Mouse (Mus musculus): ENCODE data around the gene Slc25a39. TPM values are rescaled to one million over a fixed set of nuclear protein-coding genes. Genes with fewer than 3 reads are reported as not detected.
"Not testable (repeated sequence)": the region's sequence is repeated elsewhere in the genome, so short reads cannot be mapped to it uniquely, and the experiment has no call there.

Gene Slc25a39
- polyA plus RNA-seq, 1 experiment: not detected

DNA sequence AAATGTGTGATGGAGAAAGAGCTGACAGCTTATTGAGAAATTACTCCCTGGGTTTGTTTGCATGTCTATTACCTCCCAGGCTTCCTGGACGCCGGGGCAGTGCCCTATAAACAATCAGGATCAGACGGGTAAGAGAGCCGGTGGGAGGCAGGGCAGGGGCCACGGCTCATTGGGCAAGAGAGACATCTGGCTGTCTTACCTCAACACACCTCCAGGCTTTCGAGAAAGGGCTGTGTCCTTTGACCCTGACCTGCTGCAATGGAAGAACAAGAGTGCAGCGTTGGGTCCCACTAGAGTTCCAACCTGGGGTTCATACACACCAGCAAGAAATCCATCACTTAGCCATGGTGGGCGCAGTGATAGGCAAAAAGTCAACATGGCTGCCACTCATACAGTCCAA is 13.8 kb upstream of the Slc25a39 start:
- H3K4me3 ChIP-seq (ENCODE audit: insufficient read depth, low read depth, low read length): no peak overlapping the region
- WGBS: 59% methylated on average over 8 of the region's 8 CpGs
- no peak overlapping the region for H3K27ac ChIP-seq (ENCODE audit: insufficient read depth, low read depth, low read length)
- no peaks in the 10 kb centered on the region for H3K4me1 ChIP-seq (ENCODE audit: control insufficient read depth, insufficient read depth, low read length)
- TF ChIP-seq POLR2A (IDR thresholded peaks at IDR 0.05; ENCODE audit: insufficient read depth, low read depth, low read length): no peak
- TF ChIP-seq CTCF (IDR thresholded peaks at IDR 0.05; ENCODE audit: insufficient read depth, low read depth, low read length): no peak

- Histone ChIP-seq H3K4me3 (ENCODE audit: insufficient read depth, low read depth, low read length) (no peak overlapping the region), H3K4me1 (ENCODE audit: control insufficient read depth, insufficient read depth, low read length) (no peaks in the 10 kb centered on the region), H3K27ac (ENCODE audit: insufficient read depth, low read depth, low read length) (no peak overlapping the region)
- TF ChIP-seq CTCF (IDR thresholded peaks at IDR 0.05; ENCODE audit: insufficient read depth, low read depth, low read length) (no peak), POLR2A (IDR thresholded peaks at IDR 0.05; ENCODE audit: insufficient read depth, low read depth, low read length) (no peak)
Measured at GRCm38 (mm10) chr11:102418887-102419286, 11.1 kb upstream of the Slc25a39 start.

GRCm38 (mm10) chr11:102417160-102417559 is 9.4 kb upstream of the Slc25a39 start:
- no peaks in the 10 kb centered on the region for H3K4me1 ChIP-seq (ENCODE audit: control insufficient read depth, insufficient read depth, low read length)
- H3K4me3 ChIP-seq (ENCODE audit: insufficient read depth, low read depth, low read length): no peak overlapping the region
- TF ChIP-seq POLR2A (IDR thresholded peaks at IDR 0.05; ENCODE audit: insufficient read depth, low read depth, low read length) (no peak), CTCF (IDR thresholded peaks at IDR 0.05; ENCODE audit: insufficient read depth, low read depth, low read length) (no peak)
- 83% methylated on average over 1 of the region's 1 CpGs for WGBS
- no peak overlapping the region for H3K27ac ChIP-seq (ENCODE audit: insufficient read depth, low read depth, low read length)

DNA sequence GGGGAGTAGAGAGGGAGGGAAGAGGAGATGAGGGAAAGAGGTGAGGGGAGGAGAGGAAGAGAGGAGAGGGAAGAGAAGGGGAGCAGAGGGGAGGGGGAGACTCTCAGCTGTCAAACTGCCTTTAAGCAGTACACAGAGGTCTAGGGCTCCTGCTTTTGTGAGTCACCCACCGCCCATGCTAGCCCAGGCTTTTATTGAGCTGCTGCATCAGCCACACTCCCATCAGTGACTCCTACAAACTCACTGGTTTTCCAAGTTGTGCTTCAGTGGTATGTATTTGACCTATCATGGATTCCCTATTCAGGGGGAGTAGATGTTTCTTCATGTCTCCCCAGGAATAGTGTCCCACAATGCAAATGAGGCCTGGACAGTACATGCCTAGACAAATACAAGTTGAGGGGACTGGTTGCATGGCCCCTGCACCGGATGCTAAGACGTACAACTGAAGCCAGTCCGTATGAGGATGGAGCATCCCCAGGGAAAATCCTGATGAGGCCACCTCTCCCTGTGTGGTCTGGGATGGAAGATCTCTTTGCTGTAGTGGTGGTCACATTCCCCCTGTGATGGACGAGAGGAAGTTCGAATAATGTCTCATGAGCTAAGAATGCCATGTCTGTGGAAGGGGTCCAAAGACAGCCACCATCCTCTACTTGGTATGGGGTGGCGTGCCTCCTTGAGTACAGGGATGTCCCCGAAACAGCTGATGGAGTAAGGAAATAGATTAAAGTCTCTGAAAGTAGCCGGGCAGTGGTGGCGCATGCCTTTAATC is 7.5 kb upstream of the Slc25a39 start:
- Histone ChIP-seq H3K4me1 (ENCODE audit: control insufficient read depth, insufficient read depth, low read length) (no peaks in the 10 kb centered on the region), H3K27ac (ENCODE audit: insufficient read depth, low read depth, low read length) (no peak overlapping the region), H3K4me3 (ENCODE audit: insufficient read depth, low read depth, low read length) (no peak overlapping the region)
- TF ChIP-seq CTCF (IDR thresholded peaks at IDR 0.05; ENCODE audit: insufficient read depth, low read depth, low read length): no peak
- WGBS: 75% methylated on average over 10 of the region's 10 CpGs

GRCm38 (mm10) chr11:102413059-102413458 is 5.3 kb upstream of the Slc25a39 start:
- Histone ChIP-seq H3K4me1 (ENCODE audit: control insufficient read depth, insufficient read depth, low read length) (0 out of 2 replicates have a peak, but pooled peaks cover 3% of the 10 kb centered on the region), H3K27ac (ENCODE audit: insufficient read depth, low read depth, low read length) (no peak overlapping the region), H3K4me3 (ENCODE audit: insufficient read depth, low read depth, low read length) (no peak overlapping the region)
- no peak for TF ChIP-seq CTCF (IDR thresholded peaks at IDR 0.05; ENCODE audit: insufficient read depth, low read depth, low read length)
- TF ChIP-seq POLR2A (IDR thresholded peaks at IDR 0.05; ENCODE audit: insufficient read depth, low read depth, low read length): no peak
- 77% methylated on average over 8 of the region's 8 CpGs for WGBS

DNA sequence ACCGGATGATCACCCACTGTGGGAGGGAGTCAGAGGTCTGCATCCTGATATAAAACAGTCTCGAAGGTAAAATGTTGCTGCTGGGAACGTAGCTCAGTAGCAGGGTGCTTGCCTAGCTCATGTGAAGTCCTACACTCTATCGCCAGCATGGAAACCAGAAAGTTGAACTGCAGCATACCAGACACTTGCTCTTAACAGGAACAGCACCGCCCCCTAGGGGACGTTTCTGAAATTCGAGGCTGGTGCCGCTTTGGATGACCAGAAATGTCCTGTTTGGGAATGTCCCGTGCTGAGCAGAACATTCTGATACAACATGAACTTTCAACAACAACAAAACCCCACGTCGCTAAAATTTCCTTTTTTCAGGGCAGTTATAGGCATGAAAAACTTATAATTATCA is 4.0 kb upstream of the Slc25a39 start:
- no peak overlapping the region for H3K27ac ChIP-seq (ENCODE audit: insufficient read depth, low read depth, low read length)
- TF ChIP-seq CTCF (IDR thresholded peaks at IDR 0.05; ENCODE audit: insufficient read depth, low read depth, low read length): peak; percentile 63; the same call in 1 of the 2 replicates
- TF ChIP-seq POLR2A (IDR thresholded peaks at IDR 0.05; ENCODE audit: insufficient read depth, low read depth, low read length): no peak
- 4% methylated on average over 11 of the region's 11 CpGs for WGBS
- H3K4me3 ChIP-seq (ENCODE audit: insufficient read depth, low read depth, low read length): no peak overlapping the region
- peaks cover 3% of the 10 kb centered on the region; the same call in 1 of the 2 replicates for H3K4me1 ChIP-seq (ENCODE audit: control insufficient read depth, insufficient read depth, low read length)

DNA sequence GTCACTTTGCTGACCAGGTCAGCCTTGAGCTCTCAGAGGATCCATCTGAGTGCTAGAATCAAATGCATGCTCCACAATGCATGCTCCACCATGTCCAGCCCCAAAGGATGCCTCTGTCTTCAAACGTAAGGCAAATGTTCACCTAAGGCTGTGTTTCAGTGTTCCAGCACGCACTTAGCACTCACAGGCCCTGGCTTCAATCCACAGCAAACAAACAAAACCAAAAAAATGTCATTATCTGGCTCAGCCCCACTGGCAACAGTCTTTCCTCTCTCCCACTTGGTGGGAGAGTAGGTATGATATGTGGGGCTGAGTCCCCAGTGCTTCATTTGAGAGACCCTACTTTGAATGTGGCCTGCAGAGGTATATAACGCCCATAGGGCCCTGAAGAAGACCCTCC is 3.3 kb upstream of the Slc25a39 start:
- Histone ChIP-seq H3K27ac (ENCODE audit: insufficient read depth, low read depth, low read length) (no peak overlapping the region), H3K4me3 (ENCODE audit: insufficient read depth, low read depth, low read length) (no peak overlapping the region), H3K4me1 (ENCODE audit: control insufficient read depth, insufficient read depth, low read length) (peaks cover 8% of the 10 kb centered on the region)
- WGBS: 67% methylated on average over 3 of the region's 3 CpGs
- TF ChIP-seq POLR2A (IDR thresholded peaks at IDR 0.05; ENCODE audit: insufficient read depth, low read depth, low read length) (no peak), CTCF (IDR thresholded peaks at IDR 0.05; ENCODE audit: insufficient read depth, low read depth, low read length) (no peak)

DNA sequence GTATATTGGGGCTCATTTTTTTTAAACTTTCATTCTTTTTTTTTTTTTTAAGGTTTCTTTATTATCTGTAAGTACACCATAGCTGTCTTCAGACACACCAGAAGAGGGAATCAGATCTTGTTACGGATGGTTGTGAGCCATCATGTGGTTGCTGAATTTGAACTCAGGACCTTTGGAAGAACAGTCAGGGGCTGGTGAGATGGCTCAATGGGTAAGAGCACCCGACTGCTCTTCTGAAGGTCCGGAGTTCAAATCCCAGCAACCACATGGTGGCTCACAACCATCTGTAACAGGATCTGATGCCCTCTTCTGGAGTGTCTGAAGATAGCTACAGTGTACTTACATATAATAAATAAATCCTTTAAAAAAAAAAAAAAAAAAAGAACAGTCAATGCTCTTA is 2.6 kb upstream of the Slc25a39 start:
- H3K4me3 ChIP-seq (ENCODE audit: insufficient read depth, low read depth, low read length); H3K27ac ChIP-seq (ENCODE audit: insufficient read depth, low read depth, low read length): not testable (repeated sequence)
- peaks cover 15% of the 10 kb centered on the region for H3K4me1 ChIP-seq (ENCODE audit: control insufficient read depth, insufficient read depth, low read length)
- 90% methylated on average over 3 of the region's 3 CpGs for WGBS

DNA sequence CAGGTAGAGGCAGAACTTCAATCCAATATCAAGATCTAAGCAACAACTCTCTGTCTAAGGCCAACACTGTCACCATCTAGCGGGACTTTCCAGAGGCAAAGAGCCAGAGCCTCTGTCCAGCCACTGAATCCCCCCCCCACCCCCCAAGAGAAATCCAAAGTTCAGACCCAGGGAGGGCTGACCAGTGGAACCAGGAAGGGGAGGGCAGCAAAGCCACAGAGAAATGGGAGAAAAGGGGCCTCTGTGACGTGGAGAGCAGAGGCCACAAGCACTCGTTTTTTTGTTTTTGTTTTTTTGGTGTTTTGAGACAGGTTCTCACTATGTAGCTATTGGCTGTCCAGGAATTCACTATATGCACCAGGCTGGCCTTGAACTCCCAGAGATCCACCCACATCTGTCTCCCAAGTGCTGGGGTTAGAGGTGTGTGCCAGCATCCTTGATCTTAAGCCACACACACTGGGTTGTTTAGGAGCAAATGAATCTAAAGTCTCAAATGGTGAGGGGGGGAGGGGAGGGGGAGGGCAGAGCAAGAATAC is 2.1 kb upstream of the Slc25a39 start:
- WGBS: 84% methylated on average over 3 of the region's 3 CpGs
- no peak overlapping the region for H3K4me3 ChIP-seq (ENCODE audit: insufficient read depth, low read depth, low read length)
- peaks cover 18% of the 10 kb centered on the region for H3K4me1 ChIP-seq (ENCODE audit: control insufficient read depth, insufficient read depth, low read length)
- TF ChIP-seq POLR2A (IDR thresholded peaks at IDR 0.05; ENCODE audit: insufficient read depth, low read depth, low read length): no peak
- H3K27ac ChIP-seq (ENCODE audit: insufficient read depth, low read depth, low read length): no peak overlapping the region

Measured in olfactory bulb, adult 2 months (tissue).